Mouse (Mus musculus) intestine, embryonic 14.5 days (tissue): Measurements from ENCODE around the gene Naa80. TPM values are rescaled to one million over a fixed set of nuclear protein-coding genes. Genes with fewer than 3 reads are reported as not detected.
A peak's percentile ranks its signal among the peaks of the same experiment; 100 is the strongest.

Source experiments
- ATAC-seq: fragments of 200-750 bp; cut with Nextera tagmentation; replicated peaks from 2 replicates; pipeline ENCODE4 v1.8.0; 2017; ENCODE audit warnings: low read depth, moderate number of reproducible peaks, moderate TSS enrichment, moderate library complexity; ENCODE audit not compliant: low FRiP score, low TSS enrichment
- DNase-seq: peaks from one replicate; pipeline ENCODE4 v3.0.0-alpha.2; 2018; ENCODE audit warnings: low spot score
- H3K27ac ChIP-seq: fragments of 300-500 bp; sonication (generic); 2 replicates; pipeline ENCODE4 v1.5.1; 2014; ENCODE audit warnings: low read depth, mild to moderate bottlenecking, control low read depth
- H3K27me3 ChIP-seq: fragments of 300-500 bp; sonication (generic); replicated peaks from 2 replicates; pipeline ENCODE4 v1.6.1; 2014; ENCODE audit warnings: low read length, control low read depth; ENCODE audit not compliant: control insufficient read depth, insufficient read depth
- H3K36me3 ChIP-seq: fragments of 300-500 bp; sonication (generic); 2 replicates; pipeline ENCODE4 v1.6.1; 2014; ENCODE audit warnings: low read length, control low read depth; ENCODE audit not compliant: control insufficient read depth, insufficient read depth
- H3K4me1 ChIP-seq: fragments of 300-500 bp; sonication (generic); replicated peaks from 2 replicates; pipeline ENCODE4 v1.6.1; 2014; ENCODE audit warnings: low read length, control low read depth, mixed read lengths; ENCODE audit not compliant: control insufficient read depth, insufficient read depth
- H3K4me2 ChIP-seq: fragments of 300-500 bp; sonication (generic); 2 replicates; pipeline ENCODE4 v1.6.1; 2014; ENCODE audit warnings: low read length
- H3K4me3 ChIP-seq: fragments of 300-500 bp; sonication (generic); 2 replicates; pipeline ENCODE4 v1.5.1; 2014; ENCODE audit warnings: low read depth, low read length, control low read depth, mixed read lengths
- H3K9ac ChIP-seq: fragments of 300-500 bp; sonication (generic); 2 replicates; pipeline ENCODE4 v1.6.1; 2014; ENCODE audit warnings: mild to moderate bottlenecking, low read length
- H3K9me3 ChIP-seq: fragments of 300-500 bp; sonication (generic); 2 replicates; pipeline ENCODE4 v1.6.1; 2016; ENCODE audit warnings: low read length, control low read depth; ENCODE audit not compliant: control insufficient read depth
- WGBS: fragments of 180-500 bp; shearing (Covaris S2); extraction: QIAGEN DNeasy Blood & Tissue Kit; methylation state at CpG from one replicate; pipeline ENCODE4 v1.1.7; 2014; 5-methylcytosine and 5-hydroxymethylcytosine counted together
- polyA plus RNA-seq: library from polyadenylated mRNA; unstranded; fragments of >200 nt; fragmentation: Nextera tagmentation; extraction: Ambion mirVana; gene quantifications from 2 replicates; pipeline ENCODE4 v1.2.1, GENCODE M21; 2014

The Naa80 gene
- polyA plus RNA-seq, 1 experiment from 2014 or later, result 14.7 TPM

GRCm38 (mm10) chr9:107582509-107583062, 3.9 kb downstream of the Naa80 start:
- Histone ChIP-seq H3K27me3 (no peaks in the 10 kb centered on the region), H3K27ac (no peak overlapping the region), H3K4me1 (peaks cover 3% of the 10 kb centered on the region; the same call in 1 of the 2 replicates), H3K9ac (no peak overlapping the region), H3K9me3 (no peaks in the 10 kb centered on the region), H3K36me3 (peaks cover 6% of the 10 kb centered on the region; the same call in 1 of the 2 replicates), H3K4me2 (no peak overlapping the region), H3K4me3 (no peak overlapping the region)
- WGBS, result 89% methylated on average over 7 of the region's 7 CpGs
- DNase-seq (no peak), ATAC-seq (no peak)

- 91% methylated on average over 14 of the region's 14 CpGs for WGBS
- no peak overlapping the region for H3K4me3 ChIP-seq
- H3K9ac ChIP-seq, result no peak overlapping the region
- no peak overlapping the region for H3K4me2 ChIP-seq
- no peak overlapping the region for H3K27ac ChIP-seq
- H3K27me3 ChIP-seq, result no peaks in the 10 kb centered on the region
- DNase-seq (no peak), ATAC-seq (no peak)
- H3K36me3 ChIP-seq, result peaks cover 6% of the 10 kb centered on the region; the same call in 1 of the 2 replicates
- H3K4me1 ChIP-seq, result peaks cover 5% of the 10 kb centered on the region
- H3K9me3 ChIP-seq, result no peaks in the 10 kb centered on the region
Measured at GRCm38 (mm10) chr9:107583174-107583573, 4.5 kb downstream of the Naa80 start.

GRCm38 (mm10) chr9:107586504-107586903, 7.8 kb downstream of the Naa80 start:
- H3K4me2 ChIP-seq, result no peak overlapping the region
- WGBS, result 92% methylated on average over 5 of the region's 5 CpGs
- H3K4me3 ChIP-seq, result no peak overlapping the region

DNA sequence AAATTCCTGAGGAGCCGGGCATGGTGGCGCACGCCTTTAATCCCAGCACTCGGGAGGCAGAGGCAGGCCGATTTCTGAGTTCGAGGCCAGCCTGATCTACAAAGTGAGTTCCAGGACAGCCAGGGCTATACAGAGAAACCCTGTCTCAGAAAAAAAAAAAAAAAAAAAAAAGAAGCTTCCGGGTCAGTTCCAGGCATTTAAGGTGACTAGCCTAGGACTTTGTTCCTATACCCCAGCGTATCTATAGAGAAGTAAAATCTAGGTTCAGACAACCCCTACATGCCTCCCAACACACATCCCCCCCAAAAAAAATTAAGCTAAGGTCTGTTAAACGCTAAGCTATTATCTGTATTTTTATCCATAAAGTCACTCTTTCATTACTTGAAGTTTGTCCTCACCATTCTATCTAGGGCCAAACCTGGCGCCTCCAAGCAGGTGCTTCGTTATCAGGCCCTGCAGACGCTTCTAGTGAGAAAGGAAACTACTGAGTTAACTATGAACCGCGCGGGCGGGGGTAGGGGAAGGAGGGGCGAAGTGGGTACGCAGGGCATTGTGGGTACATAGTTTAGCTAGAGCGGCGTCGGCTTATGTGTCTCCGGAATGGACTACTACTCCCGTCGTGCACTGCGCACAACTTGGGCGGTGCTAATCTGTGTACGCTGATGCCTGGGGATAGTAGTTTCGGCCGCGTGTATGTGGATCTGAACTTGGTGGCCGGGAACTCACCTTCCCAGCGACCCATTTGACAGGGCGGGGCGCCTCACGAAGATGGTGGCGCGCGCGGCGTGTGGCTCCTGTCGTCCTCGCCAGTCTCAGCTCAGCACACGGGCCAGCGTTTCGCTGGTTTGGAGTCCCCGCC, 8.5 kb downstream of the Naa80 start, which contains the start of gene Ifrd2:
Gene Ifrd2 (plus strand): TSS at position 669 of the 859 bp plus-strand sequence.
- Histone ChIP-seq H3K4me2 (peak within 1 kb of the TSS; percentile 89), H3K27me3 (no peaks in the 10 kb centered on the region), H3K9ac (peak within 1 kb of the TSS; percentile 65), H3K9me3 (no peaks in the 10 kb centered on the region), H3K4me3 (peak within 1 kb of the TSS; percentile 77), H3K4me1 (peaks cover 11% of the 10 kb centered on the region), H3K36me3 (peaks cover 34% of the 10 kb centered on the region), H3K27ac (no peak within 1 kb of the TSS; the same call in 1 of the 2 replicates)
- peak; percentile 94 for DNase-seq
- ATAC-seq, result peak; percentile 97
- 14% methylated on average over 46 of the region's 46 CpGs for WGBS

More at GRCm38 (mm10) chr9:107586504-107586903, 7.8 kb downstream of the Naa80 start:
- DNase-seq, result no peak
- Histone ChIP-seq H3K4me1 (peaks cover 11% of the 10 kb centered on the region), H3K27me3 (no peaks in the 10 kb centered on the region), H3K36me3 (peaks cover 27% of the 10 kb centered on the region), H3K9ac (no peak overlapping the region), H3K9me3 (no peaks in the 10 kb centered on the region), H3K27ac (no peak overlapping the region)
- ATAC-seq, result no peak

GRCm38 (mm10) chr9:107587833-107588639, 9.3 kb downstream of the Naa80 start:
- no peak; the same call in 1 of the 2 replicates for ATAC-seq

DNA sequence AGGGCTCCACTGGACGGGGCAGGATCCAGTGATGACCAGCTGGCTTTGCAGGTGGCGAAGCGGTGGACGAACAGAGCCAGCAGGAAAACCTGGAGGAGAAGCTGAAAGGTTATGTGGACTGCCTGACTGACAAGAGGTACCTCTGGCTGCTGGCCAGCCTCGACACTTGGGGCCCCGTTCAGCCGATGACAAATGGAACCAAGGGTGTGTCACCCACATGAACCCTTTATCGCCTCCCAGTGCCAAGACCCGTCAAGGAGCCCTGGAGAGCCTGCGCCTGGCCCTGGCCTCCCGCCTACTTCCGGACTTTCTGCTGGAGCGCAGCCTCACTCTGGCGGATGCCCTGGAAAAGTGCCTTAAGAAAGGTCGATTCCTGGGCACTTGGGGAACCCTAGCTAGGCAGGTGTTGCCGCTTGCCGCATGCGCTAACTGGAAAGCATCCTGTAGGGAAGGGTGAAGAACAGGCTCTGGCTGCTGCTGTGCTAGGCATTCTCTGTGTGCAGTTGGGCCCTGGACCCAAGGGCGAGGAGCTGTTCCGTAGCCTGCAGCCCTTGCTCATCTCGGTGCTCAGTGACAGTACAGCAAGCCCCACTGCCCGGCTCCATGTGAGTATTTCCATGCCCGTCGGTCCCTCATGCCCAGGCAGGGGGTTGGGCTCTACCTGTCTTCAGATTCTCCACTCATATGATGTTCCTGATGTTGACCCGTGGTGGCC, 11.5 kb downstream of the Naa80 start:
- WGBS, result 90% methylated on average over 25 of the region's 25 CpGs
- Histone ChIP-seq H3K36me3 (peaks cover 56% of the 10 kb centered on the region), H3K4me1 (peaks cover 11% of the 10 kb centered on the region), H3K9ac (no peak overlapping the region), H3K27ac (no peak overlapping the region), H3K9me3 (no peaks in the 10 kb centered on the region), H3K4me3 (no peak overlapping the region), H3K4me2 (no peak overlapping the region), H3K27me3 (no peaks in the 10 kb centered on the region)
- DNase-seq, result peak; percentile 54
- ATAC-seq, result no peak

More at GRCm38 (mm10) chr9:107587833-107588639, 9.3 kb downstream of the Naa80 start:
- H3K4me2 ChIP-seq, result peak overlapping the region; percentile 89
- peak overlapping the region; percentile 65 for H3K9ac ChIP-seq
- no peak for DNase-seq
- H3K27ac ChIP-seq, result no peak overlapping the region
- H3K4me3 ChIP-seq, result peak overlapping the region; percentile 77
- 3% methylated on average over 33 of the region's 33 CpGs for WGBS
- H3K4me1 ChIP-seq, result peaks cover 11% of the 10 kb centered on the region
- no peaks in the 10 kb centered on the region for H3K27me3 ChIP-seq
- H3K36me3 ChIP-seq, result peaks cover 39% of the 10 kb centered on the region
- no peaks in the 10 kb centered on the region for H3K9me3 ChIP-seq

DNA sequence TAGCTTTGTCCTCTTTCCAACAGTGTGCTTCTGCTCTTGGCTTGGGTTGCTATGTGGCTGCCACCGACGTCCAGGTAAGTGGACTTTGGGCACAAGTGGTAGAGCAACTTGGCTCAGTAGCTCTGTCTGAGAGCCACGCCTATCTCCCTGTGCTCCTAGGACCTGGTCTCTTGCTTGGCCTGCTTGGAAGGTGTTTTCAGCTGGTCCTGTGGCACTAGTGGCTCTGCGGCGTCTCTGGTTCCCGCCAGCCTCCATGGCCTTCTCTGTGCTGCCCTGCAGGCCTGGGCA, 12.0 kb downstream of the Naa80 start:
- Histone ChIP-seq H3K4me3 (no peak overlapping the region), H3K4me1 (peaks cover 11% of the 10 kb centered on the region), H3K9me3 (no peaks in the 10 kb centered on the region), H3K36me3 (peaks cover 56% of the 10 kb centered on the region), H3K4me2 (no peak overlapping the region), H3K27me3 (no peaks in the 10 kb centered on the region), H3K9ac (no peak overlapping the region), H3K27ac (no peak overlapping the region)
- DNase-seq (no peak), ATAC-seq (no peak)
- 93% methylated on average over 6 of the region's 6 CpGs for WGBS
